Mouse (Mus musculus) liver, postnatal 0 days (tissue): Measurements from ENCODE around the gene Nme9. TPM values are rescaled to one million over a fixed set of nuclear protein-coding genes. Genes with fewer than 3 reads are reported as not detected.

Experiments
- ATAC-seq: fragments of 200-750 bp; cut with Nextera tagmentation; 2 replicates; pipeline ENCODE4 v1.8.0; 2017; ENCODE audit warnings: mild to moderate bottlenecking, moderate library complexity
- DNase-seq: peaks from one replicate; pipeline ENCODE4 v3.0.0-alpha.2; 2016
- H3K27ac ChIP-seq: fragments of 300-500 bp; sonication (generic); 2 replicates; pipeline ENCODE4 v1.5.1; 2014; ENCODE audit warnings: antibody characterized with exemption, moderate library complexity, mild to moderate bottlenecking, low read depth
- H3K27me3 ChIP-seq: fragments of 300-500 bp; sonication (generic); 2 replicates; pipeline ENCODE4 v1.6.1; 2014; ENCODE audit warnings: low read length, control low read depth, mixed read lengths; ENCODE audit not compliant: insufficient read depth
- H3K36me3 ChIP-seq: fragments of 300-500 bp; sonication (generic); replicated peaks from 2 replicates; pipeline ENCODE4 v1.6.1; 2014; ENCODE audit warnings: mild to moderate bottlenecking, control low read depth, low read length, moderate library complexity, mixed read lengths; ENCODE audit not compliant: insufficient read depth
- H3K4me1 ChIP-seq: fragments of 300-500 bp; sonication (generic); 2 replicates; pipeline ENCODE4 v1.6.1; 2014; ENCODE audit warnings: antibody characterized with exemption, mild to moderate bottlenecking, control low read depth; ENCODE audit not compliant: insufficient read depth
- H3K4me2 ChIP-seq: fragments of 300-500 bp; sonication (generic); 2 replicates; pipeline ENCODE4 v1.6.1; 2014; ENCODE audit warnings: low read depth, mild to moderate bottlenecking, low read length, moderate library complexity, mixed read lengths
- H3K4me3 ChIP-seq: fragments of 300-500 bp; sonication (generic); 2 replicates; pipeline ENCODE4 v1.5.1; 2014; ENCODE audit warnings: low read depth, low read length
- H3K9ac ChIP-seq: fragments of 300-500 bp; sonication (generic); replicated peaks from 2 replicates; pipeline ENCODE4 v1.6.1; 2014; ENCODE audit warnings: mild to moderate bottlenecking, moderate library complexity
- H3K9me3 ChIP-seq: fragments of 300-500 bp; sonication (generic); 2 replicates; pipeline ENCODE4 v1.6.1; 2016; ENCODE audit warnings: mild to moderate bottlenecking, control low read depth, low read length, mixed read lengths
- CTCF ChIP-seq: sonication (generic); IDR thresholded peaks from 2 replicates; pipeline ENCODE4 v1.5.1; 2016; ENCODE audit warnings: antibody characterized with exemption, low read depth
- EP300 ChIP-seq: IDR thresholded peaks from 2 replicates; pipeline ENCODE4 v1.6.1; 2016; ENCODE audit warnings: antibody characterized with exemption, low read depth, mild to moderate bottlenecking
- WGBS: fragments of 180-500 bp; shearing (Covaris S2); extraction: QIAGEN DNeasy Blood & Tissue Kit; methylation state at CpG from one replicate; pipeline ENCODE4 v1.1.7; 2014; ENCODE audit not compliant: insufficient replicate concordance; 5-methylcytosine and 5-hydroxymethylcytosine counted together
- polyA plus RNA-seq: library from polyadenylated mRNA; unstranded; fragments of >200 nt; fragmentation: Nextera tagmentation; extraction: Ambion mirVana; gene quantifications from 2 replicates; pipeline ENCODE4 v1.2.1, GENCODE M21; 2015

Nme9 gene
- polyA plus RNA-seq, 1 experiment from 2014 or later = not detected

GRCm38 (mm10) chr9:99469681-99470273 is 18.5 kb downstream of the Nme9 start:
- no peak overlapping the region for H3K4me3 ChIP-seq
- no peak overlapping the region for H3K9ac ChIP-seq
- 45% methylated on average over 8 of the region's 8 CpGs for WGBS
- DNase-seq (no peak), ATAC-seq (no peak)
- H3K36me3 ChIP-seq = no peaks in the 10 kb centered on the region
- TF ChIP-seq CTCF (peak; percentile 46), EP300 (no peak)
- H3K27me3 ChIP-seq = no peaks in the 10 kb centered on the region
- H3K4me1 ChIP-seq = no peaks in the 10 kb centered on the region; the same call in 1 of the 2 replicates
- H3K27ac ChIP-seq = no peak overlapping the region
- H3K4me2 ChIP-seq = peak overlapping the region; percentile 38; the same call in 1 of the 2 replicates
- no peaks in the 10 kb centered on the region for H3K9me3 ChIP-seq

- no peaks in the 10 kb centered on the region; the same call in 1 of the 2 replicates for H3K4me1 ChIP-seq
- no peak overlapping the region for H3K4me3 ChIP-seq
- no peak overlapping the region for H3K9ac ChIP-seq
- no peak for TF ChIP-seq EP300
- no peak for TF ChIP-seq CTCF
- no peaks in the 10 kb centered on the region for H3K9me3 ChIP-seq
- no peak overlapping the region for H3K27ac ChIP-seq
- no peak for DNase-seq
- H3K4me2 ChIP-seq = peak overlapping the region; percentile 38; the same call in 1 of the 2 replicates
- ATAC-seq = no peak
- 48% methylated on average over 16 of the region's 16 CpGs for WGBS
- H3K36me3 ChIP-seq = no peaks in the 10 kb centered on the region
- H3K27me3 ChIP-seq = no peaks in the 10 kb centered on the region
Observed at GRCm38 (mm10) chr9:99470347-99471092, 19.2 kb downstream of the Nme9 start.

- no peak for DNase-seq
- H3K27ac ChIP-seq = no peak overlapping the region
- no peaks in the 10 kb centered on the region; the same call in 1 of the 2 replicates for H3K4me1 ChIP-seq
- H3K9ac ChIP-seq = no peak overlapping the region
- no peak for ATAC-seq
- WGBS = 56% methylated on average over 7 of the region's 7 CpGs
- TF ChIP-seq EP300 = no peak
- no peak for TF ChIP-seq CTCF
- no peaks in the 10 kb centered on the region for H3K27me3 ChIP-seq
- no peaks in the 10 kb centered on the region for H3K9me3 ChIP-seq
- H3K4me3 ChIP-seq = no peak overlapping the region
- H3K4me2 ChIP-seq = no peak overlapping the region
- no peaks in the 10 kb centered on the region for H3K36me3 ChIP-seq
Observed at GRCm38 (mm10) chr9:99471334-99471733, 20.1 kb downstream of the Nme9 start.

- no peak overlapping the region for H3K4me3 ChIP-seq
- no peak for DNase-seq
- no peak overlapping the region for H3K9ac ChIP-seq
- H3K4me2 ChIP-seq = no peak overlapping the region
- no peaks in the 10 kb centered on the region for H3K9me3 ChIP-seq
- no peaks in the 10 kb centered on the region for H3K36me3 ChIP-seq
- 48% methylated on average over 9 of the region's 9 CpGs for WGBS
- no peaks in the 10 kb centered on the region for H3K4me1 ChIP-seq
- TF ChIP-seq CTCF = no peak
- no peak; the same call in 1 of the 2 replicates for ATAC-seq
- H3K27ac ChIP-seq = no peak overlapping the region
- no peaks in the 10 kb centered on the region for H3K27me3 ChIP-seq
Observed at GRCm38 (mm10) chr9:99479181-99479711, 28.0 kb downstream of the Nme9 start.

- ATAC-seq (no peak), DNase-seq (no peak)
- Histone ChIP-seq H3K27me3 (no peaks in the 10 kb centered on the region), H3K4me1 (no peaks in the 10 kb centered on the region), H3K9me3 (no peaks in the 10 kb centered on the region), H3K4me3 (no peak overlapping the region), H3K27ac (no peak overlapping the region), H3K9ac (no peak overlapping the region), H3K4me2 (no peak overlapping the region), H3K36me3 (peaks cover 6% of the 10 kb centered on the region)
- 89% methylated on average over 4 of the region's 4 CpGs for WGBS
- no peak for TF ChIP-seq EP300
- no peak for TF ChIP-seq CTCF
Observed at GRCm38 (mm10) chr9:99480764-99481163, 29.5 kb downstream of the Nme9 start.

- no peak for ATAC-seq
- Histone ChIP-seq H3K27ac (no peak overlapping the region), H3K4me2 (no peak overlapping the region), H3K9me3 (no peaks in the 10 kb centered on the region), H3K36me3 (peaks cover 27% of the 10 kb centered on the region), H3K9ac (no peak overlapping the region), H3K27me3 (no peaks in the 10 kb centered on the region), H3K4me3 (no peak overlapping the region), H3K4me1 (no peaks in the 10 kb centered on the region)
- no peak for DNase-seq
- TF ChIP-seq CTCF (no peak), EP300 (no peak)
- WGBS = 83% methylated on average over 4 of the region's 4 CpGs
Observed at GRCm38 (mm10) chr9:99483191-99483590, 31.9 kb downstream of the Nme9 start.
